Mouse (Mus musculus): ENCODE measurements around the gene Klk1b21.
"Not testable (repeated sequence)": the region's sequence is repeated elsewhere in the genome, so short reads cannot be mapped to it uniquely, and the experiment has no call there.

The Klk1b21 gene

GRCm38 (mm10) chr7:44102028-44102427 lies at the start of gene Klk1b21:
Klk1b21 (plus strand) TSS chr7:44102328.
- DNase-seq: not testable (repeated sequence)

- no peak for DNase-seq
Measured at GRCm38 (mm10) chr7:44072117-44072516, 30.0 kb upstream of the Klk1b21 start.

GRCm38 (mm10) chr7:44077703-44078102 lies 24.4 kb upstream of the Klk1b21 start:
- no peak for DNase-seq

GRCm38 (mm10) chr7:44096111-44096510 lies 6.0 kb upstream of the Klk1b21 start:
- no peak for DNase-seq

- no peak for DNase-seq
Measured at GRCm38 (mm10) chr7:44112373-44112772, 10.2 kb downstream of the Klk1b21 start, which contains the start of gene Klk1b22. Klk1b22 (plus strand) TSS chr7:44112673.

GRCm38 (mm10) chr7:44123445-44123844 lies 21.3 kb downstream of the Klk1b21 start:
- no peak for DNase-seq

GRCm38 (mm10) chr7:44136467-44136866 lies 34.3 kb downstream of the Klk1b21 start, which contains the start of gene Klk1b16:
Klk1b16 (plus strand) TSS chr7:44136767.
- DNase-seq: no peak

Measured in thymus, postnatal 14 days (tissue).